Mouse (Mus musculus) ES-E14 (cell line): ENCODE data around the gene Pde8a.

ENCODE experiments used
- HCFC1 ChIP-seq: IDR thresholded peaks from 2 replicates; pipeline ENCODE4 v1.6.1; 2012; ENCODE audit warnings: low read length, inconsistent platforms, borderline replicate concordance; ENCODE audit not compliant: insufficient read depth
- MAFK ChIP-seq: IDR thresholded peaks from 2 replicates; pipeline ENCODE4 v1.6.1; 2014; ENCODE audit warnings: mild to moderate bottlenecking, low read depth, low read length, inconsistent platforms; ENCODE audit not compliant: insufficient read depth
- ZC3H11A ChIP-seq: IDR thresholded peaks from 2 replicates; pipeline ENCODE4 v1.6.1; 2012; ENCODE audit warnings: low read depth, mild to moderate bottlenecking, inconsistent platforms, low read length, borderline replicate concordance

DNA sequence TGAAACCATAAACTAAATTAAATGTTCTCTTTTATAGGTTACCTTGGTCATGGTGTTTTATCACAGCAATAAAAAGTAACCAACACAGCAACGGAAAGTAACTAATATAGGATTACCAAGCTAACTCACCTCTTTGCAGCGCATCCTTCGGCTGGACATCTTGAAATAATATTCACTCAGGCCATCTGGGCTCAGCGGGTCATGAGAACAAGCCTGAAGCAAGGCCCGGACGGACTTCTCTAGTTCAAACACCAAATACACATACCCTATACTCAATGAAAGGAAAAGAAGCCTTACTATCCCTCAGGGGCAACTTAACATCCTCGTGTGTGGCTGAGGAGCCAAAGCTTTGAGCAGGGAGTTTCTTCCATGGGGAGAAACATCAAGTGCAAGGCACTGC is 142.3 kb downstream of the Pde8a start:
- TF ChIP-seq ZC3H11A (no peak), HCFC1 (no peak), MAFK (no peak)
